Mouse (Mus musculus): ENCODE data around the gene Pde4b. TPM values are rescaled to one million over a fixed set of nuclear protein-coding genes. Genes with fewer than 3 reads are reported as not detected.

Pde4b gene
- polyA plus RNA-seq, 1 experiment = 2.7 TPM

DNA sequence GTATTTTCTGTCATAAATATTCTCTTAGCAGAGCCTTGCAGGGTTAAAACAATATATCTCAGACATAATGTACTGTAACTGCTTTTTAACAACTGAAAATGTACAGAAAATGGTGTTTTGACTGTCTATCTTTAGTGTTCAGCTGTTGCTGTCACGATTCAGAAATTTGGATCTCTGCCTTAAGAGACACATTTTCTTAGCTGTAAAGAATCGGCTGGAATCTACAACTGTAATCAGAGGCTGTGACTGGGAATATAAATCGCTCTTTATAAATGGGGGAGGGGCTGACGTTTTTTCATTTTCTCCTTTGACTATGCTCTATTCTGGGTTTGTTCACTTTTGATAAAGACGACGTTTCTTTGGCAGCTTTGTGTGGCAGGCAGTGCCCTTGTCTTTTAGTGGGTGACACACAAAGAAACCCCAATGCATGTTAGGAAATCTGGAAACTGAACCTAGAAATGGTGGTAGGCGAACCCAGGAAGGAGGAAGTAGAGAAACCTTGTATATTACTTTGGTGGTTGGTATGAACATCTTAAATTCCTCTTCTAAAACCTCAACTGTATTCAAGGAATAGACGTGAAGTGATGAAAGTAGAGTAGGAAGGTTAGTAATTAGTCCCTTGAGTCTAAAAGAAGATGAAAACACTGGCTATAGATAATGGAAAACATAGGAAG is 153.5 kb downstream of the Pde4b start:
- Histone ChIP-seq H3K36me3 (ENCODE audit: control insufficient read depth, insufficient read depth) (no peaks in the 10 kb centered on the region), H3K79me3 (ENCODE audit: low read depth) (no peaks in the 10 kb centered on the region), H3K4me3 (ENCODE audit: insufficient read depth, poor library complexity, severe bottlenecking) (no peak overlapping the region), H3K79me2 (ENCODE audit: control insufficient read depth, insufficient read depth) (no peaks in the 10 kb centered on the region), H3K27me3 (ENCODE audit: control insufficient read depth, insufficient read depth, insufficient read length) (no peaks in the 10 kb centered on the region), H3ac (ENCODE audit: control insufficient read depth, insufficient read length, low read depth) (no peak overlapping the region)
- TF ChIP-seq USF1 (IDR thresholded peaks at IDR 0.05; ENCODE audit: low read depth) (no peak), MYOG (IDR thresholded peaks at IDR 0.05; ENCODE audit: control insufficient read depth, extremely low read depth, insufficient read length) (no peak), MAX (IDR thresholded peaks at IDR 0.05) (no peak), CTCF (IDR thresholded peaks at IDR 0.05; ENCODE audit: control insufficient read depth, insufficient read depth, insufficient read length) (no peak), FOSL1 (IDR thresholded peaks at IDR 0.05; ENCODE audit: insufficient read depth, low read length, poor library complexity, severe bottlenecking) (no peak), MYOD1 (IDR thresholded peaks at IDR 0.05; ENCODE audit: control insufficient read depth, insufficient read length, low read depth) (no peak), CEBPB (IDR thresholded peaks at IDR 0.05; ENCODE audit: low read depth) (no peak)

DNA sequence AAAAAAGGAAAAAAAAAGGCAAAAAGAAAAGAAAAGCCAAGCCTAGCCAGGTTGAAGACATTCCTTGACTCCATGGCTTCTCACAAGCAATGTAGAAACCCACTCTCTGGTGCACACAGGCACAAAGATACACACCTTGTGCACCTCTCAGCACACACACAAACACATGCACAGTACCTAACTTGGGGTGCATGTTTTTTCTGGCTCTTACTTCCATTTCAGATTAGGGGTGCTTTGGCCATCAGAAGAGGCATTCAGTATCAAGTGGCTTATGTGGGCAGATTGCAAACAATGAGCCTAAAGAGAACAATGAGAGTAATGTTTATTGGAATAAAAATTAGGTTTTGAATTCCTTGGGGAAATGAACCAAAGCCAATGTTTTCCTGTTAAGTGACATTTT is 166.7 kb downstream of the Pde4b start:
- H3K36me3 ChIP-seq (ENCODE audit: control insufficient read depth, insufficient read depth) = no peaks in the 10 kb centered on the region
- H3ac ChIP-seq (ENCODE audit: control insufficient read depth, insufficient read length, low read depth) = no peak overlapping the region
- no peak for TF ChIP-seq CEBPB (IDR thresholded peaks at IDR 0.05; ENCODE audit: low read depth)
- no peak for TF ChIP-seq MAX (IDR thresholded peaks at IDR 0.05)
- TF ChIP-seq MYOG (IDR thresholded peaks at IDR 0.05; ENCODE audit: control insufficient read depth, extremely low read depth, insufficient read length) = no peak
- H3K79me3 ChIP-seq (ENCODE audit: low read depth) = no peaks in the 10 kb centered on the region
- H3K79me2 ChIP-seq (ENCODE audit: control insufficient read depth, insufficient read depth) = no peaks in the 10 kb centered on the region
- no peak overlapping the region for H3K4me3 ChIP-seq (ENCODE audit: insufficient read depth, poor library complexity, severe bottlenecking)
- H3K27me3 ChIP-seq (ENCODE audit: control insufficient read depth, insufficient read depth, insufficient read length) = no peaks in the 10 kb centered on the region

DNA sequence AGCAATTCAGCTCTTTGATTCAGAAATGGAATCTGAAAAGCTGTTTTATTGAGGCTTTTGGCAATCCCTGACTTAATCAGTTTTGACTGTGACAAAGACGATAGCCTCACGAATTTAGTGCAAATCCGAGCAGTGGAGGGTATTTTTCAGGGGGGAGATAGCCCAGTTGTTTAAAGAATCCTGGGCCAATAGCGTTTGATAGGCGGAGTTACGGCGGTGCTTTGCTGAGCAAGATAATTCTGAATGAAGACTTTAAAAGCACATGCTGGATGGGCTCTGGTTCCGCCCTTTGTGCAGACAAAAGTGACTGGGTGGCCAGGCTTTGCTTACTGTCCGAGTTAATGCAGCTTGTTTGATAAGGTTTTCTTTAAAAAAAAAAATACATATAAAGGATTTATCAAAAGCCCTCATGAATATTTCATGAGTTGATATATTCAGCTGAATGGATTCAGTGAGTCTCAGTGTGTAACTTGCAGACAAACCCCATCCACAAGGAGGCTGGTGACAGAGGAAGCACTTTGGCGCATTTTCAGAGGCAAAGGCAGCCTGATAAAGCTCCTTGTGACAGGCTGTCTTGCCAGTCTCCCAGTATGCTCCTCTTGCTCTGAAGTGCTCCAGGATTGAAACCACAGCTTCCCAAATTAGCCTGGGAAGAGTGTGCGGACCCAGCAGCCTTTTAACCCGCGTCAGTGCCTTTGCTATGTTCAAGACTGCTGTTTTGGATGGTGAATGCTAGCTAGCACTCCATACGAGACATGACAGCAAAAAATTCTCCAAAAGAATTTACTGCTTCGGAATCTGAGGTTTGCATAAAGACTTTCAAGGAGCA is 167.3 kb downstream of the Pde4b start:
- H3K79me2 ChIP-seq (ENCODE audit: control insufficient read depth, insufficient read depth) = no peaks in the 10 kb centered on the region
- no peak overlapping the region for H3K4me3 ChIP-seq (ENCODE audit: insufficient read depth, poor library complexity, severe bottlenecking)
- no peak overlapping the region for H3ac ChIP-seq (ENCODE audit: control insufficient read depth, insufficient read length, low read depth)
- TF ChIP-seq CTCF (IDR thresholded peaks at IDR 0.05; ENCODE audit: control insufficient read depth, insufficient read depth, insufficient read length) (no peak), MAX (IDR thresholded peaks at IDR 0.05) (no peak), MYOD1 (IDR thresholded peaks at IDR 0.05; ENCODE audit: control insufficient read depth, insufficient read length, low read depth) (no peak), CEBPB (IDR thresholded peaks at IDR 0.05; ENCODE audit: low read depth) (no peak), FOSL1 (IDR thresholded peaks at IDR 0.05; ENCODE audit: insufficient read depth, low read length, poor library complexity, severe bottlenecking) (no peak), MYOG (IDR thresholded peaks at IDR 0.05; ENCODE audit: control insufficient read depth, extremely low read depth, insufficient read length) (no peak), USF1 (IDR thresholded peaks at IDR 0.05; ENCODE audit: low read depth) (no peak)
- H3K27me3 ChIP-seq (ENCODE audit: control insufficient read depth, insufficient read depth, insufficient read length) = no peaks in the 10 kb centered on the region
- H3K36me3 ChIP-seq (ENCODE audit: control insufficient read depth, insufficient read depth) = no peaks in the 10 kb centered on the region
- no peaks in the 10 kb centered on the region for H3K79me3 ChIP-seq (ENCODE audit: low read depth)

GRCm38 (mm10) chr4:102255295-102255670 is 167.9 kb downstream of the Pde4b start:
- Histone ChIP-seq H3ac (ENCODE audit: control insufficient read depth, insufficient read length, low read depth) (no peak overlapping the region), H3K79me3 (ENCODE audit: low read depth) (no peaks in the 10 kb centered on the region), H3K4me3 (ENCODE audit: insufficient read depth, poor library complexity, severe bottlenecking) (no peak overlapping the region), H3K27me3 (ENCODE audit: control insufficient read depth, insufficient read depth, insufficient read length) (no peaks in the 10 kb centered on the region), H3K36me3 (ENCODE audit: control insufficient read depth, insufficient read depth) (no peaks in the 10 kb centered on the region), H3K79me2 (ENCODE audit: control insufficient read depth, insufficient read depth) (no peaks in the 10 kb centered on the region)
- TF ChIP-seq MYOD1 (IDR thresholded peaks at IDR 0.05; ENCODE audit: control insufficient read depth, insufficient read length, low read depth) (no peak), FOSL1 (IDR thresholded peaks at IDR 0.05; ENCODE audit: insufficient read depth, low read length, poor library complexity, severe bottlenecking) (no peak), USF1 (IDR thresholded peaks at IDR 0.05; ENCODE audit: low read depth) (no peak), MYOG (IDR thresholded peaks at IDR 0.05; ENCODE audit: control insufficient read depth, extremely low read depth, insufficient read length) (no peak), MAX (IDR thresholded peaks at IDR 0.05) (no peak)

GRCm38 (mm10) chr4:102256170-102256960 is 169.0 kb downstream of the Pde4b start:
- no peaks in the 10 kb centered on the region for H3K27me3 ChIP-seq (ENCODE audit: control insufficient read depth, insufficient read depth, insufficient read length)
- no peaks in the 10 kb centered on the region for H3K36me3 ChIP-seq (ENCODE audit: control insufficient read depth, insufficient read depth)
- H3K4me3 ChIP-seq (ENCODE audit: insufficient read depth, poor library complexity, severe bottlenecking) = no peak overlapping the region
- no peaks in the 10 kb centered on the region for H3K79me2 ChIP-seq (ENCODE audit: control insufficient read depth, insufficient read depth)
- no peak overlapping the region for H3ac ChIP-seq (ENCODE audit: control insufficient read depth, insufficient read length, low read depth)
- TF ChIP-seq USF1 (IDR thresholded peaks at IDR 0.05; ENCODE audit: low read depth) = no peak
- no peak for TF ChIP-seq CTCF (IDR thresholded peaks at IDR 0.05; ENCODE audit: control insufficient read depth, insufficient read depth, insufficient read length)
- no peak for TF ChIP-seq MAX (IDR thresholded peaks at IDR 0.05)
- TF ChIP-seq MYOG (IDR thresholded peaks at IDR 0.05; ENCODE audit: control insufficient read depth, extremely low read depth, insufficient read length) = no peak
- TF ChIP-seq FOSL1 (IDR thresholded peaks at IDR 0.05; ENCODE audit: insufficient read depth, low read length, poor library complexity, severe bottlenecking) = no peak
- no peak for TF ChIP-seq CEBPB (IDR thresholded peaks at IDR 0.05; ENCODE audit: low read depth)
- TF ChIP-seq MYOD1 (IDR thresholded peaks at IDR 0.05; ENCODE audit: control insufficient read depth, insufficient read length, low read depth) = no peak
- H3K79me3 ChIP-seq (ENCODE audit: low read depth) = no peaks in the 10 kb centered on the region

Measured in C2C12 (cell line).